Mouse (Mus musculus) heart, embryonic 11.5 days (tissue): ENCODE data around the gene Olfr513. TPM values are rescaled to one million over a fixed set of nuclear protein-coding genes. Genes with fewer than 3 reads are reported as not detected.

Source experiments
- ATAC-seq: fragments of 200-750 bp; cut with Nextera tagmentation; replicated peaks from 2 replicates; pipeline ENCODE4 v1.8.0; 2017; ENCODE audit warnings: moderate library complexity; ENCODE audit not compliant: insufficient number of reproducible peaks, low FRiP score, low TSS enrichment
- H3K27ac ChIP-seq: fragments of 300-500 bp; sonication (generic); 2 replicates; pipeline ENCODE4 v1.5.1; 2014; ENCODE audit warnings: mild to moderate bottlenecking, low read depth, low read length
- H3K27me3 ChIP-seq: fragments of 300-500 bp; sonication (generic); 2 replicates; pipeline ENCODE4 v1.6.1; 2014; ENCODE audit warnings: mild to moderate bottlenecking, low read length, mixed read lengths; ENCODE audit not compliant: control insufficient read depth, insufficient read depth
- H3K36me3 ChIP-seq: fragments of 300-500 bp; sonication (generic); 2 replicates; pipeline ENCODE4 v1.6.1; 2014; ENCODE audit warnings: mild to moderate bottlenecking, low read length, moderate library complexity, mixed read lengths; ENCODE audit not compliant: control insufficient read depth, insufficient read depth
- H3K4me1 ChIP-seq: fragments of 300-500 bp; sonication (generic); 2 replicates; pipeline ENCODE4 v1.6.1; 2014; ENCODE audit warnings: low read length; ENCODE audit not compliant: control insufficient read depth, insufficient read depth
- H3K4me2 ChIP-seq: fragments of 300-500 bp; sonication (generic); 2 replicates; pipeline ENCODE4 v1.6.1; 2014; ENCODE audit warnings: mild to moderate bottlenecking, moderate library complexity
- H3K4me3 ChIP-seq: fragments of 300-500 bp; sonication (generic); 2 replicates; pipeline ENCODE4 v1.5.1; 2014; ENCODE audit warnings: low read depth, low read length
- H3K9ac ChIP-seq: fragments of 300-500 bp; sonication (generic); 2 replicates; pipeline ENCODE4 v1.6.1; 2014; ENCODE audit warnings: mild to moderate bottlenecking, low read depth, low read length, moderate library complexity
- H3K9me3 ChIP-seq: fragments of 300-500 bp; sonication (generic); replicated peaks from 2 replicates; pipeline ENCODE4 v1.6.1; 2016; ENCODE audit warnings: low read length; ENCODE audit not compliant: control insufficient read depth
- WGBS: fragments of 180-500 bp; shearing (Covaris S2); extraction: QIAGEN DNeasy Blood & Tissue Kit; methylation state at CpG from one replicate; pipeline ENCODE4 v1.1.7; 2014; ENCODE audit not compliant: insufficient replicate concordance; 5-methylcytosine and 5-hydroxymethylcytosine counted together
- polyA plus RNA-seq: library from polyadenylated mRNA; unstranded; fragments of >200 nt; fragmentation: Nextera tagmentation; extraction: Ambion mirVana; gene quantifications from 2 replicates; pipeline ENCODE4 v1.2.1, GENCODE M21; 2014

Gene Olfr513
- not detected in 2 replicates for polyA plus RNA-seq

GRCm38 (mm10) chr7:108750673-108751072 is at the start of gene Olfr513:
Gene Olfr513 (plus strand): TSS chr7:108750973.
- Histone ChIP-seq H3K36me3 (no peaks in the 10 kb centered on the region), H3K9me3 (no peaks in the 10 kb centered on the region), H3K27me3 (no peaks in the 10 kb centered on the region), H3K4me1 (no peaks in the 10 kb centered on the region), H3K4me2 (no peak within 1 kb of the TSS), H3K4me3 (no peak within 1 kb of the TSS), H3K9ac (no peak within 1 kb of the TSS), H3K27ac (no peak within 1 kb of the TSS)
- no peak for ATAC-seq
- WGBS = 63% methylated on average over 1 of the region's 1 CpGs

DNA sequence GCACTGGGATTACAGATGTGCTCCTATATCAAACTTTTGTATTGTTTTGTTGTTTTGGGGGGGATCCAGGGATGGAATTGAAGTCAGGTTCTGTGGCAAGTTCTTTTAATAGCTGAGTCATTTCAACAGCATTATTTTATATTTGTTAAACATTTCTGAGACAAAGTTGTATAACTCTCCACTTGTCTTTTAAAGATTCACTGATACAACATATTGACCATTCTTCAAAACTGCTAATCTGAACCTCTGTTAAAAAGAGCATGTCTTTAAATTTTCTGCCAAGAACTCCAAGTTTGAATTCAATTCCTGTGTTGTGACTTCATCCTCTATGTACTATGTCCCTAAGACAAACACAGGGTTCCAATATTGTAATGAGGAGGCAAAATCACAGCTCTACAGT is 37.8 kb upstream of the Olfr513 start, which contains the start of gene Olfr512:
Gene Olfr512, plus strand, starts transcription at position 301 of the 400 bp plus-strand sequence.
- Histone ChIP-seq H3K4me1 (no peaks in the 10 kb centered on the region), H3K27ac (no peak within 1 kb of the TSS), H3K9me3 (no peaks in the 10 kb centered on the region), H3K36me3 (no peaks in the 10 kb centered on the region), H3K4me3 (no peak within 1 kb of the TSS), H3K4me2 (no peak within 1 kb of the TSS), H3K27me3 (no peaks in the 10 kb centered on the region), H3K9ac (no peak within 1 kb of the TSS)
- no peak for ATAC-seq

DNA sequence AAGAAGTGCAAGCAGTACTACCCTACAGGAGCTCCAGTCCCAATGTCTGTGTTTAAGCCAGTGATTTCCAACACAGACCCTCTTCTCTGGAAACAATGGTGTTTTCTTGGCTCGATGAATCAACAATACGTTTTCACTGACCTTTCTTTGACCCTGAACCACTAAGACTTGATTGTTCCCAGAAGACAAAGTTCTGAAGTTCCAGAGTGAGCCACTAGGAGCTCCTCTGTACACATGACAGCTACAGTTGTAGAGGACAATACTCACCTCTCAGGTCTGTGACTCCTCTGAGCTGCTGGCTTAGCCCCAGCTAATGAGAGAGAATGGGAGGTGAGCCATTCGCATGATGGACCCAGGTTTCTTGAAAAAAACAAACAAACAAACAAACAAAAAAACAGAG is 9.6 kb downstream of the Olfr513 start:
- H3K36me3 ChIP-seq = no peaks in the 10 kb centered on the region
- no peak overlapping the region for H3K4me2 ChIP-seq
- no peaks in the 10 kb centered on the region for H3K4me1 ChIP-seq
- H3K27ac ChIP-seq = no peak overlapping the region
- H3K9me3 ChIP-seq = no peaks in the 10 kb centered on the region
- H3K4me3 ChIP-seq = no peak overlapping the region
- H3K9ac ChIP-seq = no peak overlapping the region
- H3K27me3 ChIP-seq = no peaks in the 10 kb centered on the region
- no peak; the same call in 1 of the 2 replicates for ATAC-seq
- 34% methylated on average over 3 of the region's 3 CpGs for WGBS

GRCm38 (mm10) chr7:108797205-108797933 is 46.6 kb downstream of the Olfr513 start:
- no peak overlapping the region for H3K4me3 ChIP-seq
- WGBS = 53% methylated on average over 1 of the region's 1 CpGs
- no peak for ATAC-seq
- H3K27ac ChIP-seq = no peak overlapping the region
- no peaks in the 10 kb centered on the region for H3K4me1 ChIP-seq
- H3K9me3 ChIP-seq = no peaks in the 10 kb centered on the region
- H3K36me3 ChIP-seq = no peaks in the 10 kb centered on the region
- H3K4me2 ChIP-seq = no peak overlapping the region
- no peak overlapping the region for H3K9ac ChIP-seq
- H3K27me3 ChIP-seq = no peaks in the 10 kb centered on the region

Other genes with a start within 250 kb of the Olfr513 start
- gene Olfr502, start 225.9 kb upstream of the Olfr513 start, polyA plus RNA-seq = not detected in 2 replicates
- not detected in 2 replicates for gene Olfr503, start 206.4 kb upstream of the Olfr513 start, polyA plus RNA-seq
- gene Olfr504, start 185.2 kb upstream of the Olfr513 start, polyA plus RNA-seq = not detected in 2 replicates
- gene Olfr506, start 140.2 kb upstream of the Olfr513 start, polyA plus RNA-seq = not detected in 2 replicates
- gene Olfr507, start 129.2 kb upstream of the Olfr513 start, polyA plus RNA-seq = not detected in 2 replicates
- gene Olfr508, start 121.0 kb upstream of the Olfr513 start, polyA plus RNA-seq = not detected in 2 replicates
- gene Olfr509, start 99.1 kb upstream of the Olfr513 start, polyA plus RNA-seq = not detected in 2 replicates
- not detected in 2 replicates for gene Olfr510, start 84.6 kb upstream of the Olfr513 start, polyA plus RNA-seq
- gene Olfr512, start 37.7 kb upstream of the Olfr513 start, polyA plus RNA-seq = not detected in 2 replicates
- gene Olfr514, start 75.0 kb downstream of the Olfr513 start, polyA plus RNA-seq = not detected in 2 replicates
- gene Olfr516, start 99.6 kb downstream of the Olfr513 start, polyA plus RNA-seq = not detected in 2 replicates
- gene Olfr517, start 121.4 kb downstream of the Olfr513 start, polyA plus RNA-seq = not detected in 2 replicates
- not detected in 2 replicates for gene Olfr518, start 134.0 kb downstream of the Olfr513 start, polyA plus RNA-seq
- gene Olfr519, start 143.4 kb downstream of the Olfr513 start, polyA plus RNA-seq = not detected in 2 replicates
- gene Nlrp10, start 179.2 kb downstream of the Olfr513 start, polyA plus RNA-seq = 5.2 and 5.6 TPM in 2 replicates
- gene Eif3f, start 183.4 kb downstream of the Olfr513 start, polyA plus RNA-seq = 54.7 and 66.0 TPM in 2 replicates
- 0.45 and 0.63 TPM in 2 replicates for gene Tub, start 199.4 kb downstream of the Olfr513 start, polyA plus RNA-seq